Mouse (Mus musculus) heart, embryonic 12.5 days (tissue): ENCODE data around the gene Trim10. TPM values are rescaled to one million over a fixed set of nuclear protein-coding genes. Genes with fewer than 3 reads are reported as not detected.
"Not testable (repeated sequence)": the region's sequence is repeated elsewhere in the genome, so short reads cannot be mapped to it uniquely, and the experiment has no call there.

Experiments
- ATAC-seq: fragments of 200-750 bp; cut with Nextera tagmentation; 2 replicates; pipeline ENCODE4 v1.8.0; 2017; ENCODE audit warnings: moderate TSS enrichment, moderate library complexity; ENCODE audit not compliant: insufficient number of reproducible peaks, low FRiP score
- H3K27ac ChIP-seq: fragments of 300-500 bp; sonication (generic); 2 replicates; pipeline ENCODE4 v1.5.1; 2016; ENCODE audit warnings: mild to moderate bottlenecking, moderate library complexity; ENCODE audit not compliant: poor library complexity, severe bottlenecking
- H3K27me3 ChIP-seq: fragments of 300-500 bp; sonication (generic); replicated peaks from 2 replicates; pipeline ENCODE4 v1.6.1; 2016; ENCODE audit warnings: mild to moderate bottlenecking, moderate library complexity
- H3K36me3 ChIP-seq: fragments of 300-500 bp; sonication (generic); 2 replicates; pipeline ENCODE4 v1.6.1; 2016; ENCODE audit warnings: mild to moderate bottlenecking, moderate library complexity
- H3K4me1 ChIP-seq: fragments of 300-500 bp; sonication (generic); replicated peaks from 2 replicates; pipeline ENCODE4 v1.6.1; 2016; ENCODE audit warnings: mild to moderate bottlenecking
- H3K4me2 ChIP-seq: fragments of 300-500 bp; sonication (generic); 2 replicates; pipeline ENCODE4 v1.6.1; 2016; ENCODE audit warnings: mild to moderate bottlenecking, moderate library complexity
- H3K4me3 ChIP-seq: fragments of 300-500 bp; sonication (generic); 2 replicates; pipeline ENCODE4 v1.5.1; 2016; ENCODE audit warnings: mild to moderate bottlenecking
- H3K9ac ChIP-seq: fragments of 300-500 bp; sonication (generic); 2 replicates; pipeline ENCODE4 v1.6.1; 2016; ENCODE audit warnings: mild to moderate bottlenecking, moderate library complexity
- H3K9me3 ChIP-seq: fragments of 300-500 bp; sonication (generic); replicated peaks from 2 replicates; pipeline ENCODE4 v1.6.1; 2016; ENCODE audit warnings: mild to moderate bottlenecking, moderate library complexity
- WGBS: fragments of 180-500 bp; shearing (Covaris S2); methylation state at CpG from one replicate; pipeline ENCODE4 v1.1.7; 2016; 5-methylcytosine and 5-hydroxymethylcytosine counted together
- polyA plus RNA-seq: library from polyadenylated mRNA; unstranded; fragments of >200 nt; fragmentation: Nextera tagmentation; extraction: Ambion mirVana; gene quantifications from 2 replicates; pipeline ENCODE4 v1.2.1, GENCODE M21; 2016

Gene Trim10
- polyA plus RNA-seq, 1 experiment from 2014 or later: 27.0 TPM

- Histone ChIP-seq H3K36me3 (peaks cover 64% of the 10 kb centered on the region), H3K4me2 (no peak overlapping the region), H3K27me3 (no peaks in the 10 kb centered on the region), H3K4me1 (no peaks in the 10 kb centered on the region), H3K4me3 (no peak overlapping the region), H3K9ac (no peak overlapping the region), H3K27ac (no peak overlapping the region), H3K9me3 (no peaks in the 10 kb centered on the region)
- 78% methylated on average over 3 of the region's 3 CpGs for WGBS
- ATAC-seq: no peak
These were observed 11.2 kb upstream of the Trim10 start for GRCm38 (mm10) chr17:36858181-36858580.

GRCm38 (mm10) chr17:36861680-36862079, 7.7 kb upstream of the Trim10 start:
- no peak for ATAC-seq
- 65% methylated on average over 2 of the region's 2 CpGs for WGBS
- Histone ChIP-seq H3K4me2 (no peak overlapping the region), H3K36me3 (peaks cover 31% of the 10 kb centered on the region), H3K4me3 (no peak overlapping the region), H3K4me1 (peaks cover 2% of the 10 kb centered on the region), H3K9me3 (no peaks in the 10 kb centered on the region), H3K9ac (no peak overlapping the region), H3K27me3 (peaks cover 22% of the 10 kb centered on the region), H3K27ac (no peak overlapping the region)

- no peak within 1 kb of the TSS for H3K9ac ChIP-seq
- no peak within 1 kb of the TSS for H3K27ac ChIP-seq
- peak; percentile 61; the same call in 1 of the 2 replicates for ATAC-seq
- no peaks in the 10 kb centered on the region for H3K9me3 ChIP-seq
- H3K4me2 ChIP-seq: peak within 1 kb of the TSS; percentile 59
- peak within 1 kb of the TSS; percentile 35 for H3K4me3 ChIP-seq
- H3K36me3 ChIP-seq: no peaks in the 10 kb centered on the region
- peaks cover 4% of the 10 kb centered on the region for H3K4me1 ChIP-seq
- H3K27me3 ChIP-seq: peaks cover 37% of the 10 kb centered on the region
- 14% methylated on average over 29 of the region's 29 CpGs for WGBS
These were observed 2.5 kb upstream of the Trim10 start, which contains the start of gene Trim15 for GRCm38 (mm10) chr17:36866719-36867527. Trim15 (minus strand) TSS chr17:36867210.

- Histone ChIP-seq H3K36me3 (no peaks in the 10 kb centered on the region), H3K9me3 (no peaks in the 10 kb centered on the region), H3K4me3 (no peak overlapping the region), H3K27me3 (peaks cover 37% of the 10 kb centered on the region), H3K4me2 (no peak overlapping the region), H3K4me1 (peaks cover 4% of the 10 kb centered on the region), H3K27ac (peak overlapping the region; percentile 56; the same call in 1 of the 2 replicates), H3K9ac (no peak overlapping the region)
- WGBS: 59% methylated on average over 2 of the region's 2 CpGs
- no peak for ATAC-seq
These were observed 538 bp upstream of the Trim10 start for GRCm38 (mm10) chr17:36868836-36869235.

GRCm38 (mm10) chr17:36869955-36870810, 809 bp downstream of the Trim10 start:
- H3K27me3 ChIP-seq: peaks cover 28% of the 10 kb centered on the region
- ATAC-seq: peak; percentile 58
- WGBS: 65% methylated on average over 25 of the region's 25 CpGs
- peak overlapping the region; percentile 70 for H3K27ac ChIP-seq
- H3K4me3 ChIP-seq: peak overlapping the region; percentile 34
- H3K4me1 ChIP-seq: peaks cover 4% of the 10 kb centered on the region
- H3K9me3 ChIP-seq: no peaks in the 10 kb centered on the region
- no peaks in the 10 kb centered on the region for H3K36me3 ChIP-seq
- peak overlapping the region; percentile 37; the same call in 1 of the 2 replicates for H3K9ac ChIP-seq
- H3K4me2 ChIP-seq: peak overlapping the region; percentile 30

- no peak for ATAC-seq
- 52% methylated on average over 4 of the region's 4 CpGs for WGBS
- no peak overlapping the region for H3K4me2 ChIP-seq
- H3K4me1 ChIP-seq: no peaks in the 10 kb centered on the region
- H3K27me3 ChIP-seq: 0 out of 2 replicates have a peak, but pooled peaks cover 8% of the 10 kb centered on the region
- H3K27ac ChIP-seq: no peak overlapping the region
- no peaks in the 10 kb centered on the region for H3K36me3 ChIP-seq
- H3K9ac ChIP-seq: no peak overlapping the region
- H3K9me3 ChIP-seq: no peaks in the 10 kb centered on the region
- H3K4me3 ChIP-seq: no peak overlapping the region
These were observed 5.3 kb downstream of the Trim10 start for GRCm38 (mm10) chr17:36874636-36875035.

GRCm38 (mm10) chr17:36883350-36883749, 14.0 kb downstream of the Trim10 start:
- 68% methylated on average over 2 of the region's 2 CpGs for WGBS
- Histone ChIP-seq H3K27ac (no peak overlapping the region), H3K9me3 (no peaks in the 10 kb centered on the region), H3K4me3 (no peak overlapping the region), H3K4me1 (no peaks in the 10 kb centered on the region), H3K27me3 (no peaks in the 10 kb centered on the region), H3K9ac (no peak overlapping the region), H3K4me2 (no peak overlapping the region), H3K36me3 (no peaks in the 10 kb centered on the region)
- ATAC-seq: no peak

GRCm38 (mm10) chr17:36885132-36885790, 15.9 kb downstream of the Trim10 start:
- Histone ChIP-seq H3K9me3 (no peaks in the 10 kb centered on the region), H3K36me3 (no peaks in the 10 kb centered on the region), H3K4me3 (no peak overlapping the region), H3K27ac (no peak overlapping the region), H3K4me1 (no peaks in the 10 kb centered on the region), H3K27me3 (no peaks in the 10 kb centered on the region), H3K4me2 (no peak overlapping the region), H3K9ac (no peak overlapping the region)
- 87% methylated on average over 12 of the region's 12 CpGs for WGBS
- no peak for ATAC-seq

GRCm38 (mm10) chr17:36890073-36890903, 20.9 kb downstream of the Trim10 start, which contains the start of gene Trim40:
Trim40 (minus strand) TSS chr17:36890123.
- no peak for ATAC-seq
- H3K36me3 ChIP-seq: no peaks in the 10 kb centered on the region
- peaks cover 12% of the 10 kb centered on the region; the same call in 1 of the 2 replicates for H3K27me3 ChIP-seq
- H3K4me3 ChIP-seq: no peak within 1 kb of the TSS
- no peak within 1 kb of the TSS for H3K4me2 ChIP-seq
- no peaks in the 10 kb centered on the region for H3K9me3 ChIP-seq
- 80% methylated on average over 5 of the region's 5 CpGs for WGBS
- H3K4me1 ChIP-seq: no peaks in the 10 kb centered on the region
- no peak within 1 kb of the TSS for H3K9ac ChIP-seq
- no peak within 1 kb of the TSS for H3K27ac ChIP-seq

- H3K27ac ChIP-seq, ATAC-seq, H3K4me3 ChIP-seq, H3K9ac ChIP-seq, H3K4me2 ChIP-seq, H3K4me1 ChIP-seq, H3K9me3 ChIP-seq, H3K36me3 ChIP-seq: not testable (repeated sequence)
- H3K27me3 ChIP-seq: peaks cover 12% of the 10 kb centered on the region; the same call in 1 of the 2 replicates
- WGBS: 85% methylated on average over 1 of the region's 1 CpGs
These were observed 22.1 kb downstream of the Trim10 start for GRCm38 (mm10) chr17:36891496-36891895.
